Mouse (Mus musculus): ENCODE results near the gene Alkbh1. TPM values are rescaled to one million over a fixed set of nuclear protein-coding genes. Genes with fewer than 3 reads are reported as not detected.
"Not testable (repeated sequence)": the region's sequence is repeated elsewhere in the genome, so short reads cannot be mapped to it uniquely, and the experiment has no call there.

Alkbh1 gene
- polyA plus RNA-seq (2012; rRNA removed) = 60.2 and 62.2 TPM in 2 replicates
- 48.3 and 59.0 TPM in 2 replicates for polyA plus RNA-seq (2014; fragmentation: Nextera tagmentation; extraction: Ambion mirVana)

GRCm38 (mm10) chr12:87443700-87444122 is at the start of gene Alkbh1, which contains the start of gene Slirp:
Gene Alkbh1 (minus strand): TSS chr12:87444017.
Gene Slirp (plus strand): TSS chr12:87443896.
- Histone ChIP-seq H3K4me1 (ENCODE audit: control insufficient read depth, insufficient read depth, low read length) (peaks cover 10% of the 10 kb centered on the region), H3K27ac (replicated peaks; ENCODE audit: low read depth, low read length) (peak within 1 kb of the TSS; percentile 91), H3K9me3 (ENCODE audit: control insufficient read depth, low read length) (no peaks in the 10 kb centered on the region), H3K27me3 (ENCODE audit: control insufficient read depth, insufficient read depth, low read length) (no peaks in the 10 kb centered on the region), H3K36me3 (ENCODE audit: control insufficient read depth, insufficient read depth, low read length) (peaks cover 54% of the 10 kb centered on the region), H3K9ac (ENCODE audit: low read depth, low read length, severe bottlenecking) (peak within 1 kb of the TSS; percentile 94), H3K4me2 (replicated peaks; ENCODE audit: low read depth, low read length, severe bottlenecking) (peak within 1 kb of the TSS; percentile 58), H3K4me3 (replicated peaks; ENCODE audit: low read length) (peak within 1 kb of the TSS; percentile 90)
- WGBS = under 1% methylated on average over 28 of the region's 28 CpGs
- ATAC-seq (ENCODE audit: low FRiP score, low read depth) = peak; percentile 92
- peak; percentile 94 for DNase-seq (ENCODE audit: low spot score)
- TF ChIP-seq POLR2A (IDR thresholded peaks at IDR 0.05; ENCODE audit: borderline replicate concordance, extremely low read depth, insufficient read depth, insufficient read length) = peak; percentile 60; the same call in 1 of the 2 replicates

DNA sequence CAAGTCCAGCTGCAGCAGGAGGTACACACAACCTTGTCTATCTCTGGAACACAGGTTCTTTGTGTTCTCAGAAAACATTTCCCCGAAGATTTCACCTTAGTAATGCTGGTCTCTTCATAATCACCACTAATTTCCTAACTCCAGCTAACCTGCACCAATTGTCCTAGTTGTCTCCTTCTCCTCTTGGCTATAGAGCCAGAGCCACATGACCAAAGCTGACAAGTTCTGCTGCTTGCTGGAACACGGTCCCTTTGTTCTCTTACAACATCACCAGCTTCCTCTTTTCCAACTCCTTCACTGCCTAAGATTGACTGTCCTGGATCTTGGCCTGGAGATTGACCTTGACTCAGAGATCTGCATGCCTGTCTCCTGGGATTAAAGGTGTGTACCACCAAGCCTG is 44.9 kb upstream of the Alkbh1 start:
- H3K9me3 ChIP-seq (ENCODE audit: control insufficient read depth, low read length); ATAC-seq (ENCODE audit: low FRiP score, low read depth); H3K9ac ChIP-seq (ENCODE audit: low read depth, low read length, severe bottlenecking); DNase-seq (ENCODE audit: low spot score); H3K27me3 ChIP-seq (ENCODE audit: control insufficient read depth, insufficient read depth, low read length); H3K4me1 ChIP-seq (ENCODE audit: control insufficient read depth, insufficient read depth, low read length); H3K36me3 ChIP-seq (ENCODE audit: control insufficient read depth, insufficient read depth, low read length); H3K4me2 ChIP-seq (replicated peaks; ENCODE audit: low read depth, low read length, severe bottlenecking); H3K27ac ChIP-seq (replicated peaks; ENCODE audit: low read depth, low read length); H3K4me3 ChIP-seq (replicated peaks; ENCODE audit: low read length): not testable (repeated sequence)
- WGBS = 75% methylated on average over 2 of the region's 2 CpGs

DNA sequence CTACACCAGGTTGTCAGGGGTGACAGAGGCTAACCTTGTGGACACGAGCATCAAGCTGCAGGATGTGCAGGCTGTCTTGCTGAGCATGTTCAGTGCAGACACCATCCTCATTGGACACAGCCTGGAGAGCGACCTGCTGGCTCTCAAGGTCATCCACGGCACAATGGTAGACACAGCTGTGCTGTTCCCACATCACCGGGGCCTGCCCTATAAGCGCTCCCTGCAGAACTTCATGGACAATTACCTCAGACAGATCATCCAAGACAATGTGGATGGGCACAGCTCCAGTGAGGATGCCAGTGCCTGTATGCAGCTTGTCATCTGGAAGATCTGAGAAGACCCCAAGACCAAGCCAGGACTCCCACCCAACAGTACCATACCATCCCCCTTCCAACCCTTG is 38.7 kb upstream of the Alkbh1 start:
- ATAC-seq (ENCODE audit: low FRiP score, low read depth); H3K4me1 ChIP-seq (ENCODE audit: control insufficient read depth, insufficient read depth, low read length); H3K36me3 ChIP-seq (ENCODE audit: control insufficient read depth, insufficient read depth, low read length); H3K27ac ChIP-seq (replicated peaks; ENCODE audit: low read depth, low read length); H3K4me3 ChIP-seq (replicated peaks; ENCODE audit: low read length); H3K9me3 ChIP-seq (ENCODE audit: control insufficient read depth, low read length); H3K9ac ChIP-seq (ENCODE audit: low read depth, low read length, severe bottlenecking); H3K27me3 ChIP-seq (ENCODE audit: control insufficient read depth, insufficient read depth, low read length); DNase-seq (ENCODE audit: low spot score); H3K4me2 ChIP-seq (replicated peaks; ENCODE audit: low read depth, low read length, severe bottlenecking): not testable (repeated sequence)
- 88% methylated on average over 5 of the region's 5 CpGs for WGBS

DNA sequence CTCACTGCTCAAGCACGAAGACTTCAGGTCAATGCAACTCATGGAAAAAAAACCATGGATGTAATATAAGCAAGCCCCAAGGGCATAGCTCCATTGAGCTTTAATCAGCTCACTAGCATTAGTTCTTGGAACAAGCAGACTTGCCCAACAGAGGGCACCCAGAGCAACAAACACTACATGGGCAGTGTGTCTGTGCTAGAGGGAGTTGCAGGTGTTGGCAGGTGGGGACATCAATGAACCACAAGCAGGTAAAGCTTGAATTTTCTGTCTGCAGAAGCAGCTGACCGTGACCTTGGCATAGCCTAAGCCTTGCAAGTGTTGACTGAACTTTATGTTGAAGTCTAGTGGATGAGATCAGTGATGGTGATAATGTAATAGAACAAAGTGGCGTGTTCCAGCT is 30.9 kb upstream of the Alkbh1 start:
- Histone ChIP-seq H3K4me2 (replicated peaks; ENCODE audit: low read depth, low read length, severe bottlenecking) (no peak overlapping the region), H3K4me3 (replicated peaks; ENCODE audit: low read length) (no peak overlapping the region), H3K27me3 (ENCODE audit: control insufficient read depth, insufficient read depth, low read length) (no peaks in the 10 kb centered on the region), H3K27ac (replicated peaks; ENCODE audit: low read depth, low read length) (no peak overlapping the region), H3K9me3 (ENCODE audit: control insufficient read depth, low read length) (no peaks in the 10 kb centered on the region), H3K4me1 (ENCODE audit: control insufficient read depth, insufficient read depth, low read length) (peaks cover 9% of the 10 kb centered on the region), H3K9ac (ENCODE audit: low read depth, low read length, severe bottlenecking) (no peak overlapping the region), H3K36me3 (ENCODE audit: control insufficient read depth, insufficient read depth, low read length) (0 out of 2 replicates have a peak, but pooled peaks cover 4% of the 10 kb centered on the region)
- ATAC-seq (ENCODE audit: low FRiP score, low read depth) (no peak), DNase-seq (ENCODE audit: low spot score) (no peak)
- no peak for TF ChIP-seq POLR2A (IDR thresholded peaks at IDR 0.05; ENCODE audit: borderline replicate concordance, extremely low read depth, insufficient read depth, insufficient read length)
- 72% methylated on average over 3 of the region's 3 CpGs for WGBS

DNA sequence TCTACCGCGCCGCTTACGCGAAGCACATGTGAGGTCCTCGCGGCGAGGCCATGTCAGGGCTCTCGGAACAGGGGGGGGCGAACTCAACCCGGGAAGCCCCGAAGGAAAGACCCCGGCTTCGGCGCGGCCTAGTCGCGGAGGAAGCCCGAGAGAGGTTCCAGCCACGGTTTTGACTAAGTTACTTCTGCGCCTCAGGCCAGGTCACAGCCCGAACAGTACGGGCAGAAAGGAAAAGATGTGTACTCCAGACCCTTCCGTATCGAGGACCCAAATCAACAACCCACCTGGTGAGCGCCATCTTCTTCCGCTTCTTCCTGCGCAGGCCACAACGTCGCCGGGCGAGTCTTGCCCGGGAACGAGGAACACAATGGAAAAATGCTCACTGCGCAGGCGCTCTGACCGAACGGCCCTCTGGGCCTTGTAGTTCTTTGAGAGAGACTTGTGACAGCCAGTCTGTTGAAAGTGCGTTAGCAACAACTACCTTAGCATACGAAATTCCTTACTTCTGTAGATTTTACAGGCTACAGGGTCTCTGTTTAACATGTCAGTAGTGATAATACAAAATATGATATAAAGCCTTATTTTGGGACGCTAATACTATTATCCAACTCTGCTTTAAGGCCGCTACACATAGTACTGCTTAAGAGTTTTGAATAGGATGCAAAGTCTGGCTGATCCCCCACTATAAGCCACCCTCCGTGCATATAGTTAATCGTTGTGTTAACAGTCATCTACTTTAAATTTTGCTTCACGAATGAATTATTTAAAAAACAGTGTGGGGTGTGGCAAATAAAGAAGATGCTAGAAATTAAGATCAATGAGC is 28.4 kb upstream of the Alkbh1 start, which contains the start of gene Snw1:
Snw1 (minus strand) TSS at position 311 of the 823 bp plus-strand sequence.
- peaks cover 9% of the 10 kb centered on the region for H3K4me1 ChIP-seq (ENCODE audit: control insufficient read depth, insufficient read depth, low read length)
- H3K4me3 ChIP-seq (replicated peaks; ENCODE audit: low read length) = peak within 1 kb of the TSS; percentile 77
- H3K4me2 ChIP-seq (replicated peaks; ENCODE audit: low read depth, low read length, severe bottlenecking) = peak within 1 kb of the TSS; percentile 72
- peak within 1 kb of the TSS; percentile 91 for H3K27ac ChIP-seq (replicated peaks; ENCODE audit: low read depth, low read length)
- H3K9me3 ChIP-seq (ENCODE audit: control insufficient read depth, low read length) = no peaks in the 10 kb centered on the region
- no peaks in the 10 kb centered on the region for H3K27me3 ChIP-seq (ENCODE audit: control insufficient read depth, insufficient read depth, low read length)
- DNase-seq (ENCODE audit: low spot score) (peak; percentile 98), ATAC-seq (ENCODE audit: low FRiP score, low read depth) (peak; percentile 96)
- WGBS = 3% methylated on average over 43 of the region's 45 CpGs
- H3K9ac ChIP-seq (ENCODE audit: low read depth, low read length, severe bottlenecking) = peak within 1 kb of the TSS; percentile 94
- peak; percentile 91; the same call in 1 of the 2 replicates for TF ChIP-seq POLR2A (IDR thresholded peaks at IDR 0.05; ENCODE audit: borderline replicate concordance, extremely low read depth, insufficient read depth, insufficient read length)
- peaks cover 18% of the 10 kb centered on the region for H3K36me3 ChIP-seq (ENCODE audit: control insufficient read depth, insufficient read depth, low read length)
